Mouse (Mus musculus) testis, adult 2 months (tissue): ENCODE results near the gene Hoxd10.

Experiments used
- CTCF ChIP-seq: fragments of 200-500 bp; IDR thresholded peaks from 2 replicates; pipeline ENCODE4 v1.5.1; 2012; ENCODE audit warnings: low read depth, mild to moderate bottlenecking, inconsistent platforms, low read length, moderate library complexity; ENCODE audit not compliant: control insufficient read depth, insufficient read depth, insufficient replicate concordance
- POLR2A ChIP-seq: fragments of 200-500 bp; IDR thresholded peaks from 2 replicates; pipeline ENCODE4 v1.6.1; 2012; ENCODE audit warnings: low read depth, mild to moderate bottlenecking, inconsistent platforms, low read length, moderate library complexity; ENCODE audit not compliant: control insufficient read depth

- no peak for TF ChIP-seq CTCF
- no peak for TF ChIP-seq POLR2A
These were observed 31.2 kb downstream of the Hoxd10 start for GRCm38 (mm10) chr2:74722949-74723348.
